10 mouse cellular contexts compared by ENCODE assay signal in the genomic region with DNA sequence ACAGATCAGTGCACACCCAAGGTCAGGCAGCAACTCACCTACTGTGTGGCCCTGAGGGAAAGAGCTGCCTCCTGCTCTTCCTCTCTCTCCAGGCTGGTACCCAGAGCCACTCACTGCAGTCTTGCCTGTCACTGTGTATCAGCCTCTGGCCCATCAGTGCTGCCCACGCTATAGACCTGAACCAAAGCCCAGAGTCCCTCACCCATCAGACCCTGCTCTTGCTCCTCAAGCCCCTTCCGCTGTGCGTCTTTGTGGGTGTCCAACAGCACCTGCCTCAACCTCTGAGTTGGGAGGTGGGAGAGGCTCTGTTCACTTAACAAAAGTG. TPM values are rescaled to one million over a fixed set of nuclear protein-coding genes. Genes with fewer than 3 reads are reported as not detected.
DNase-seq lines count a peak whose midpoint lies in the region; TF ChIP-seq lines count a peak whose summit lies in the region.
"Had no signal": no experiment of that assay in that cellular context is flagged by ENCODE, and none has a peak within 500 bp of the region (broad histone marks: within the 10 kb centered on the region; RNA-seq: fewer than 3 reads in every experiment).

No protein-coding gene starts in this region.

- no peak overlapping the region for H3K4me3 ChIP-seq in left cerebral cortex, adult 2 months
- no peak overlapping the region for H3K4me3 ChIP-seq in embryonic facial prominence, embryonic 10.5 days
- H3K4me3 ChIP-seq in limb, embryonic 10.5 days: no peak overlapping the region

- no peaks in the 10 kb centered on the region; the same call in 1 of the 2 replicates for H3K36me3 ChIP-seq in embryonic facial prominence, embryonic 10.5 days (replicated peaks)
- H3K36me3 ChIP-seq in limb, embryonic 10.5 days: no peaks in the 10 kb centered on the region

- intact Hi-C loops in left cerebral cortex, adult 2 months (cut with DNase I): no loop called here
- intact Hi-C loops in gastrocnemius, postnatal 14 days (cut with DNase I; ENCODE audit: low total_unique reads): no loop called here

- H3K4me1 ChIP-seq in embryonic facial prominence, embryonic 10.5 days: peaks cover 56% of the 10 kb centered on the region
- H3K4me1 ChIP-seq in limb, embryonic 10.5 days: peaks cover 43% of the 10 kb centered on the region

- DNase-seq in cerebellum, postnatal 10 days: peak; percentile 68 to 73
- DNase-seq in cerebellum, adult 11 months: no peak
- no peak for DNase-seq in left cerebral cortex, adult 2 months (ENCODE audit: extremely low spot score in 1 of 2, low spot score in 2 of 2)
- DNase-seq in left cerebral cortex, adult 8-10 months (ENCODE audit: low spot score in 2 of 2): no peak
- DNase-seq in embryonic facial prominence, embryonic 10.5 days (ENCODE audit: low spot score): no peak
- DNase-seq in limb, embryonic 10.5 days (ENCODE audit: low spot score): no peak
- DNase-seq in gastrocnemius, postnatal 14 days: no peak
- no peak for DNase-seq in layer of hippocampus, adult 8-10 months (ENCODE audit: low spot score in 2 of 2)
- DNase-seq: adrenal gland, postnatal 36 days; midbrain, embryonic 14.5 days had no signal

- H3K27me3 ChIP-seq in embryonic facial prominence, embryonic 10.5 days (replicated peaks; ENCODE audit: low read depth, poor library complexity, severe bottlenecking): no peaks in the 10 kb centered on the region; the same call in 1 of the 2 replicates
- no peaks in the 10 kb centered on the region for H3K27me3 ChIP-seq in limb, embryonic 10.5 days (ENCODE audit: low read depth, poor library complexity, severe bottlenecking)

- no peak for TF ChIP-seq CTCF in left cerebral cortex, adult 2 months (IDR thresholded peaks at IDR 0.05)

- H3K9me3 ChIP-seq in embryonic facial prominence, embryonic 10.5 days: no peaks in the 10 kb centered on the region
- H3K9me3 ChIP-seq in limb, embryonic 10.5 days (replicated peaks): no peaks in the 10 kb centered on the region

- 75% methylated on average over 3 of the region's 3 CpGs for WGBS in embryonic facial prominence, embryonic 10.5 days
- WGBS in limb, embryonic 10.5 days: 69% methylated on average over 3 of the region's 3 CpGs

- H3K27ac ChIP-seq in left cerebral cortex, adult 2 months: peak overlapping the region; percentile 40; the same call in 1 of the 2 replicates
- peak overlapping the region; percentile 49 for H3K27ac ChIP-seq in embryonic facial prominence, embryonic 10.5 days (replicated peaks)
- H3K27ac ChIP-seq in limb, embryonic 10.5 days: peak overlapping the region; percentile 37

RNA-seq across cellular contexts. Expression of gene Chst15, which starts 29.7 kb away (rescaled TPM):
- total RNA-seq in left cerebral cortex, adult 2 months (2021): 10 to 100 TPM; 43.0 to 44.6 TPM
- total RNA-seq in left cerebral cortex, adult 8-10 months (2022): 10 to 100 TPM; 46.3 to 57.0 (median 52.6) TPM
- 11.8 and 12.7 TPM in 2 replicates for polyA plus RNA-seq in embryonic facial prominence, embryonic 10.5 days (2016; fragmentation: Nextera tagmentation; extraction: Ambion mirVana)
- 9.2 and 9.6 TPM in 2 replicates for polyA plus RNA-seq in limb, embryonic 10.5 days (2016; fragmentation: Nextera tagmentation; extraction: Ambion mirVana)
- total RNA-seq in gastrocnemius, postnatal 14 days (2021): 1 to 10 TPM; 5.8 to 8.4 TPM
- total RNA-seq in layer of hippocampus, adult 8-10 months (2022): 10 to 100 TPM; 43.0 to 51.0 (median 47.8) TPM

Comparison
In these comparisons a context has a peak if more than half of its experiments do, and no peak if none do; other contexts are left out.
1. DNase-seq: peak in cerebellum, postnatal 10 days (2 of 2); none in cerebellum, adult 11 months (single experiment), left cerebral cortex, adult 2 months (0 of 2), left cerebral cortex, adult 8-10 months (0 of 2), embryonic facial prominence, embryonic 10.5 days (single experiment), limb, embryonic 10.5 days (single experiment), gastrocnemius, postnatal 14 days (single experiment) and layer of hippocampus, adult 8-10 months (0 of 2).
2. RNA of gene Chst15, which starts 29.7 kb away (total RNA-seq): 46.3 to 57.0 TPM in left cerebral cortex, adult 8-10 months, 43.0 to 51.0 TPM in layer of hippocampus, adult 8-10 months and 43.0 to 44.6 TPM in left cerebral cortex, adult 2 months; 5.8 to 8.4 TPM in gastrocnemius, postnatal 14 days; every median in the first group is over 4 times any median in the second.
3. Peak in every context shown above with its lines, with median percentiles within 50 percentile points of each other: H3K27ac ChIP-seq.